Mouse (Mus musculus) MEL (cell line): ENCODE measurements around the gene Asb1.
A peak's percentile ranks its signal among the peaks of the same experiment; 100 is the strongest.

Experiments
- CTCF ChIP-seq, 3 experiments: IDR thresholded peaks in 2 of 3; conservative IDR thresholded peaks in 1 of 3; 2 replicates each; pipeline ENCODE4 v1.5.1; 2011 to 2012; ENCODE audit warnings: low read length in 3 of 3, low read depth in 2 of 3, mild to moderate bottlenecking in 2 of 3, improper control_type of control experiment in 1 of 3, inconsistent platforms in 1 of 3, mixed read lengths in 1 of 3, moderate library complexity in 1 of 3; ENCODE audit not compliant: control insufficient read depth in 1 of 3, insufficient read depth in 1 of 3, poor library complexity in 1 of 3, severe bottlenecking in 1 of 3
- HCFC1 ChIP-seq: IDR thresholded peaks from 2 replicates; pipeline ENCODE4 v1.6.1; 2012; ENCODE audit warnings: low read depth, mild to moderate bottlenecking, inconsistent platforms, low read length, improper control_type of control experiment, moderate library complexity
- POLR2A ChIP-seq, 2 experiments: IDR thresholded peaks; 2 replicates each; pipeline ENCODE4 v1.6.1; 2011 to 2012; ENCODE audit warnings: low read length in 2 of 2, mild to moderate bottlenecking in 2 of 2, control low read depth in 1 of 2, improper control_type of control experiment in 1 of 2, low read depth in 1 of 2, moderate library complexity in 1 of 2; ENCODE audit not compliant: control insufficient read depth in 1 of 2, insufficient read depth in 1 of 2, poor library complexity in 1 of 2

GRCm38 (mm10) chr1:91494457-91495140 is 45.7 kb upstream of the Asb1 start, which contains the start of gene Traf3ip1:
- TF ChIP-seq CTCF (IDR thresholded peaks at IDR 0.05 in 2 of 3, conservative IDR thresholded peaks at IDR 0.05 in 1 of 3; ENCODE audit: control insufficient read depth in 1 of 3, insufficient read depth in 1 of 3, low read depth in 2 of 3, low read length in 3 of 3, poor library complexity in 1 of 3, severe bottlenecking in 1 of 3) = no peak
- peak; percentile 92 for TF ChIP-seq HCFC1
- TF ChIP-seq POLR2A (IDR thresholded peaks at IDR 0.05; ENCODE audit: control insufficient read depth in 1 of 2, insufficient read depth in 1 of 2, low read depth in 1 of 2, low read length in 2 of 2, poor library complexity in 1 of 2) = peak; percentile 95 to 99
